Mouse (Mus musculus) frontal cortex, postnatal 36 days (tissue): ENCODE data around the gene Olfr661.
A peak's percentile ranks its signal among the peaks of the same experiment; 100 is the strongest.

ENCODE experiments used
- DNase-seq, 2 experiments: peaks; one replicate each; pipeline ENCODE4 v3.0.0; 2022; ENCODE audit warnings: low spot score in 2 of 2

The Olfr661 gene

DNA sequence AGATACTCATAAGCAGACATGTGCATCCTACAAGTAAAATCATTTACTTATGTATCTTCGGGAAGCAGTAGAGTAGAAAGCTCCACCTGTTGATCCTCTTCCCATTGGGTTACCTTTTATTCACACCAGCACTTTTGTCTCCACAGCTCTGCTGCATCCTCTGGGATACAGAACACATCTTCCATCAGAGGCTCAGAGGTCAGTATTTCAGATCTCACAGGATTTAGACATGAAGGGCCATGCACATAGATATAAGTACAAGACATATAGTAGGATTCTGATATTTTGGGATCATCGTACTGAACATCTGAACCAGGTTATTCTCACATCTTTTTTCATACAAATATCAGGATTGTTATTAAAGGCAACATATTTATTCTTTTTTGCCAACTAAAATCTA, at the start of gene Olfr661:
TSS of gene Olfr661 (plus strand) at position 301 of the 400 bp plus-strand sequence.
- DNase-seq, result no peak

DNA sequence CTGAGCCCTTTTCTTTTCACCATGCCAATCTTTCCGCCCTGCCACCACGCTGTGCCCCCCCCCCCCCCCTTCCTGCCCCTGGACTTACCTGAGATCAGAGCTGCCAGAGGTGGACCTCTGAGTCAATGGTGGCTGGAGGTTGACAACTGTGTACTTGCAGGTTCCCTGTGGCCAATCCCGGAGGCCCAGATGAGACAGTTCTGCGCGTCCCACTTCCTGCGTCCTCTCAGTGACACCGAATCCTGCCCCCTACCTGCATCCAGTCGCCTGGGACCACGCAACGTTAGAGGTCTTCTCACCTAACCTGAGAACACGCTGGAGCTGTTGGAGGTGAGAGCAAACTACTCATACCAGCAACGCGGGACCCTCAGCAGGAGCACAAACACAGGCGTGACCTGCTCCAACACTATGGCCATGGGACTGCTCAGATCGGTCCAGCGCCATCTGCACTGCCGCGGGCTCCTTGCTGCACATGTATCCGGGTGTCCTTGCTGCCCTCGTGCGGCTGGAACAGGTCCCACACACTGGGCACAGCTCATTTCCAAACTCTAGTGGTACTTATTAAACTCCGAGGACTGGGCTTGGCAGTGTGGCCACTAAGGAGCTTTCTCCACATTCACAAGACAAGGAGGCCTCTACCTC, 39.3 kb upstream of the Olfr661 start, which contains the start of gene Olfr658:
TSS of gene Olfr658 (minus strand) at position 465 of the 642 bp plus-strand sequence.
- peak; percentile 9 to 16 for DNase-seq

GRCm38 (mm10) chr7:104666453-104666852, 19.8 kb upstream of the Olfr661 start, which contains the start of gene Olfr659:
TSS of gene Olfr659 (plus strand) at chr7:104666753.
- DNase-seq, result no peak
